Mouse (Mus musculus): ENCODE measurements around the gene Sema4b.

- TF ChIP-seq EP300 (IDR thresholded peaks at IDR 0.05; ENCODE audit: insufficient read depth, low read depth, low read length) = no peak
- no peak for TF ChIP-seq CTCF (IDR thresholded peaks at IDR 0.05)
- no peak for TF ChIP-seq POLR2A (IDR thresholded peaks at IDR 0.05; ENCODE audit: insufficient read depth, low read depth, low read length)
Observed at GRCm38 (mm10) chr7:80203638-80204096, 17.0 kb downstream of the Sema4b start.
